Mouse (Mus musculus) adrenal gland, postnatal 25 days (tissue): Measurements from ENCODE around the gene Cutc. TPM values are rescaled to one million over a fixed set of nuclear protein-coding genes. Genes with fewer than 3 reads are reported as not detected.

ENCODE experiments used
- DNase-seq: peaks from one replicate; pipeline ENCODE4 v3.0.0; 2021; ENCODE audit warnings: mixed read lengths
- total RNA-seq: library from RNA; stranded (reverse); gene quantifications from 2 replicates; pipeline ENCODE4 v1.2.3, GENCODE M21; 2021

Cutc gene
- total RNA-seq, 1 experiment from 2014 or later: 15.3 TPM

DNA sequence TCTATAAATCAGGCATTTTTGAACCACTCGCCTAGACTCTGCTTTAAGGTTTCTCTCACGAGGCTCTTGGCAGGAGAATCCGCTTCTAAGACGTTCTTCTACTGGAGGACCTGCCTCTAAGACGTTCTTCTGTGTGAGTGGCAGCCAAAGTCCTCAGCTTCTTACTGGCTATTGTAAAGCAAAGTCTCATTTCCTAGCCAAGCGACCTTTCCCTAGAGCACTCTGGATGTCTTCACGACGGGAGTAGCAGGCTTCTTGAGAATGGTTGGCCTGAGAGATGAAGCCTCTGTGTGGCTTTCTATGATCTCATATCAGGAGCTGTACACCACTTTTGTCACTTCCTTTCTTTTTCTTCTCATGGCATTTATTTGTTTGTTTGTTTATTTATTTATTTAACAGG, 42.7 kb downstream of the Cutc start:
- no peak for DNase-seq

DNA sequence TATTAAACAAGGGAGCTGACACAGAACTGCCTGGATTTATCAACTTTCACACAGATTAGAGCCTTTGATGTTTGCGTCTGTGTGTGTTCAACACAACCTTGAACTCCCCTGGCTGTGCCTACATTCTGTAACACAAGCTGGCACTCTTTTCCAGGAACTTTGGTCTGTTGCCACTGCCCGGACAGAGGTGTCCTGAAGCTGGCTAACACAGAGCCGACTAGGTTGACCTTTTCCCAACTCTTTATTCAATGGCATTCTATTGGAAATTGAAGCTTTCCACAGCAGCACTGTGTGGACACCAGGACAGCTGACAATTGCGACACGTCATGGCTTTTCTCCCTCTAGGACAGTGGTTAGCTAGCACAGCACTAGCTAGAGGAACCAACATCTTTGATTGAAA, 44.4 kb downstream of the Cutc start:
- DNase-seq: peak; percentile 22

GRCm38 (mm10) chr19:43801427-43802051, 48.7 kb downstream of the Cutc start:
- no peak for DNase-seq

GRCm38 (mm10) chr19:43803866-43804265, 51.1 kb downstream of the Cutc start:
- DNase-seq: no peak

DNA sequence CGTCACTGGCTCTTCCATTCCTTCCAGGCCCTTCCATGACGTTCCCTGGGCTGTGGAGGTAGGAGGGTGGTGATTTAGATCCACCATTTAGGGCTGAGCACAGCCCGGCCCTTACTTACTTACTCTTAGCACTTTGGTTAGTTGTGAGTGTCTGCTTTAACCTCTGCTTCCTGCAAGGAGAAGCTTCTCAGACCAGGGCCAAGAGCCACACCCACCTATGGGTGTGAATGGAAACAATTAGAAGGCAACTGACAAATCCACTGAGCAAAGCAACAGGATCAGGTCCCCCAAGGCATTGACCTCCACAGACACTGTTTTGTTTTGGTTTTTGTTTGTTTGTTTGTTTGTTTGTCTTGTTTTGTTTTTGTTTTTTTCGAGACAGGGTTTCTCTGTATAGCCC, 56.5 kb downstream of the Cutc start:
- no peak for DNase-seq

DNA sequence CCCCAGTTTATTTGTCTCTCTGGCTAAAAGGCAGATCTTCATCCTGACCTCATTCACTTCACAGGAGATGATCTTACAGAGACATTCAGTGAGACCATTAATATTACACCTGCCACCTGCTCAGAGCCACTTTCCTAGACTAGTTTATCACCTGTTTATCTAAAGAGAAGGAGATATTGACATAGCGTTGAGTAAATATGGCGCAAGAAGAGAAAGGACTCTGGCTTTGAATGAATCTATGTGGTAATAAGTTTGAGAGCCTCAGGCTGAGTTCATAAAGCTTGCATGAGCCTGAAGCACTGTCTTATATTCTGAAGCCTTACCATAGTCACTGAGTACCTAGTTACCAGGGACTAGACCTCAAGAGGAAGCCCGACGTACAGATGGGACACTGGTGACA, 58.6 kb downstream of the Cutc start:
- DNase-seq: no peak

GRCm38 (mm10) chr19:43813315-43813714, 60.5 kb downstream of the Cutc start:
- DNase-seq: no peak

DNA sequence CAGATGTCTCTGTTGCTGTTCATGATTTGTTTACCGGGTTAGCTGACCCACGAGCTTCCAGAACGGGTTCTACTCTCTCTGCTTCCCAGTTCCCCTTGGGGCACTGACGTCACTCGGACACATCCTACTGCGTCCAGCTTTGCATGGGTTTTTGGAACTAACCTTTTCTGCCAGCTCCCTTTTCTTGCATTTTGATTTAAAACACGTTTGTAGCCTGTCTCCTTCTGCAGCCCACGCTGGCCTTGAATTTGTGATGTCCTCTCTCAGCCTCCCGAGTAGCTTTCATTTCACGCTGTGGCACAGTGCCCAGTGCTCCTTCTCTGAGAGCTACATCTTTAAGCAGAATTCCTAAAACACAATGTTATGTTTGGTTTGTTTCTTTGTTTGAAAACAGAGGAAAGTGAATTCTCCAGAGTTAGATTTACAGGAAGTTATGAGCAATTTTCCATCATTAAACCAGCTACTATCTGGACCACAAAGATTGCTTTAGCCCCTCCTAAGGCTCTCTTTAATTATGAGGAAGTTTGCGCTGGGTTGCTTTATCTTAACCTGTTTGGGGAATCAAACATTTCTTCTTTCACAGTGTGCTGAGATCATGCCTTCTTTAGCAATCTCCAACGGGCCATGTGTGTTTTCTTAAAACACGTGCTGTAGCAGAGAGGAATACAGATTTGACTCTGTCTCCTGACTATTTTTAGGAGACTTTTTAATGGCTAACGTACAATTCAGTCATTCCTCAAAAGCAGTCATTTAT, 63.0 kb downstream of the Cutc start:
- DNase-seq: peak; percentile 65

Other genes starting within 250 kb of the Cutc start
- 191 and 315 TPM in 2 replicates for gene Got1, start 228.4 kb upstream of the Cutc start, total RNA-seq
- not detected in 2 replicates for gene Nkx2-3, start 140.7 kb upstream of the Cutc start, total RNA-seq
- gene Slc25a28, start 78.1 kb upstream of the Cutc start, total RNA-seq: 78.7 and 96.2 TPM in 2 replicates
- gene Entpd7, start 63.3 kb upstream of the Cutc start, total RNA-seq: 21.6 and 22.9 TPM in 2 replicates
- gene Cox15, start within 50 bp of the Cutc start, total RNA-seq: 48.5 and 49.6 TPM in 2 replicates
- 0.06 and 1.9 TPM in 2 replicates for gene Abcc2, start 29.2 kb downstream of the Cutc start, total RNA-seq
- gene Dnmbp, start 187.2 kb downstream of the Cutc start, total RNA-seq: 15.9 and 17.1 TPM in 2 replicates
- 0.67 TPM in 1 of 2 replicates, not detected in the other for gene Cpn1, start 233.6 kb downstream of the Cutc start, total RNA-seq